Mouse (Mus musculus) cerebellum, adult 11-12 months (tissue): ENCODE data around the gene Epb41l2.

Experiments used
- DNase-seq: peaks from one replicate; pipeline ENCODE4 v3.0.0; 2022

Gene Epb41l2

GRCm38 (mm10) chr10:25400646-25401045, 41.0 kb downstream of the Epb41l2 start:
- no peak for DNase-seq

DNA sequence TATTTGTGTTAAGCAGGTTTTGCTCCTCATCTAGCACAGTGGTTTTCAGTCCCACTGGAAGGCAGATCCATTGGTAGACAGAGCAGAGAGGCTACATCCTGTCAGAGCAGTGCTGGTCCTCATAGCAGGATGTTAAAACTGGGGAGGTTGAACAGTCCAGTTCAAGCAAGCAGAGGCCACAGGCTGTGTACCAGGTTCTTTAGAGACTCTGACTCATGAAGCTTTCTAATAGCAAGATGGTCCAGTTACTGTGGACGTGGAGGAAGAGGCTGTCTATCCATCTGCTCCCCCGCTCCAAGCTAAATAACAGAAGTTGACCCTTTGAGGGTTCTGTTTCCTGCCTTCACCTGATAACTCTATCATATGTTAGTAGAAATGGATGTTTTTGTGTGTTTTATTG, 41.8 kb downstream of the Epb41l2 start:
- DNase-seq, result no peak

DNA sequence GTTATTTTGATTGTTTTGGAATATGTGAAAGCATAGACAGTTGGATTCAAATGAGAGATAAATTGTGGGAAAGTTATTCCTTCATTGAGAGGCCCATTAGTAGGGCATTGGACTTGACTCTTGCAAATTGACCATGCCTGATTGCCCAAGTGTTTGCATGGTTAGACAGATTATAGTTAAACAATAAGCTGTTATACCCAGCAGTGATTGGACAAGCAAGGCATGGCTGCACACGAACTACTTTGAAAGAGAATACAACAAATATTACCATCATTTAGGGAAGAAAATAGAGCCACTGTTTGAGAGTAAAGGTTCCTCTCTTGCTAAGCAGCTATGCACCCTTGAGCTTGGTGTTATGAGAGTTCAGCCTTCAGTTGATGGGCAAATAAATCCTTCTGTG, 43.3 kb downstream of the Epb41l2 start:
- no peak for DNase-seq

DNA sequence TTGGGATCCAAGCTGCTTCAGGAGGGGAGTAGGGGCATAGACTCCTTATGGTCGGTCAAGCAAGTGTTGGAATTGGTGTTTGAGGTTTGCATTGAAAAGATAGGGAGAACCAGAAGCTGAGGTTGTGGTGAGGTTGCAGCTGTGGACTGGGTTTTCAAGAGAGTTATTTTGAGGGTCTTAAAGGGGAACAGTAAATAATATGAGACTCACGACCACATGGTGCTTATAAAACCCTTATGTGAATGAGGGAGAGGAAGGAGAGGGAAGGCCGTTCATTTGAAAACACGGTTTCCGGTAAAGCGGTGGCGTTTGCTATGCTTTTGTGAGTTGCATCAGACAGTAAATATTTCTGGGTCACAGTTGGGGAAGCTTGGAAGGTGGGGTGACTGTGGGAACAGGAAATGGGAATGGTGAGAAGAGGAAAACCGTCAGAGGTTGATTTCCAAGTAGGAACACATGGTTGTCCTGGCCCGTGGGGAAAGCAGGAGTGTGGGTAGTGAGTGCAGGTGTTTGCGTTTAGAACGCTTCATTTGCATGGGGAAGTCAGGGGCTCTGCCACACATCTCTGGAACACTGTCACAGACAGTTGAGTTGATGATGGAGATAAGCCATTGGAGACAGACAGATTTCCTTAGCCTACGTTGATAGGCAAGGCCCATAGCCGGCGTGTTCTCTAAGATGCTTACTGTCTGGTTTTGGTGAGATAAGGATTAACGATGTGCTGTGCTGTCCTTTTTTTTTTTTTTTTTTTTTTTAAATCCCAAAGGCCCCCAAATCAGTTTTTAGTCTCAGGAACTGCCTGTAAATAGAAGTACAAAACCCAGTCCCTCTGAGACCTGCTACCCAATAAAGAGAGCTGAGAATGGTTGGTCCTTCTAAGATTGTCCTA, 44.5 kb downstream of the Epb41l2 start:
- DNase-seq, result no peak

DNA sequence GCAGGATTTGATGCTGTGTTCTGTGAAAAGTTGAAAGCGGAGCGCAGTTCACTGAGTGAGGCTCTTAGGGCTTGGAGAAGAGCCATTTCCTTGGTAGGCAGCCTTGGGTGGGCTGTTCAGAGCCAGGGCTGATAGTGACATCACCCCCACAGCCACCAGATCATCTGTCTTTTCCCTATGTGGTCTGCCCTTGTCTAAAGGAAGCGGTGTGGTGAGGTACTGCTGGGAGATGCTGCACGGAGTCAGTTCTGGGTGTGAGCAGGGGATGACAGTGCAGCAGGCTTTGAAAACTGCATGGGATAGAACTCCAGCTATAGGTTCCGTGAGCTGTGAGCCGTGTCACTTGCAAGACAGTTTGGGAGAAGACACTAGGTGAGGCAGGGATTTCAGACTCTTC, 45.1 kb downstream of the Epb41l2 start:
- DNase-seq, result no peak

GRCm38 (mm10) chr10:25405551-25405950, 46.0 kb downstream of the Epb41l2 start:
- no peak for DNase-seq

GRCm38 (mm10) chr10:25406695-25407094, 47.1 kb downstream of the Epb41l2 start:
- DNase-seq, result no peak

DNA sequence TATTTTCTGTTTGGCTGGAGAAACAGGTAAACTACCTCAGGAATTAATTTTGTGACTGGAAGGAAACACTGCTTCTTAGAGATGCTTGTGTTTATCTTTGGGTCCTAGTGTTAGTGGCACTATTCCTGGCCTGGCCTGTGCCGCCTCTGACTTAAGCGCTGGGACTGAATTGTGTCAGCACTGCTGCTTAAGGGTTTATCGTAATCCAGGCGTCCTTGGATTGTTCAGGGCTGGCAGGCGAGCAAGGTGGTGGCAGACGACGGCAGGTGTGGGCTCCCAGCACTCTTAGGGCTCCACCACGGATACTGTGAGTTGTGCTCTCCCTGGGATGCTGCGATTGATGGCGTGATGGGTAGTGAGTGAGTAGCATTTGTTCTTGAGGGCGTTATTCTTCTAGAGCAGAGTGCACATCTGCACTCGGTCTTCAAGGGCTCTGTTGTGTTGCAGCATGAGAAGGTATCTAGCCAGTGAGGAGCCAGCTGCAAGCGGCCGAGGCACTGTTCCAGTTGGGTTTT, 48.6 kb downstream of the Epb41l2 start:
- DNase-seq, result no peak

DNA sequence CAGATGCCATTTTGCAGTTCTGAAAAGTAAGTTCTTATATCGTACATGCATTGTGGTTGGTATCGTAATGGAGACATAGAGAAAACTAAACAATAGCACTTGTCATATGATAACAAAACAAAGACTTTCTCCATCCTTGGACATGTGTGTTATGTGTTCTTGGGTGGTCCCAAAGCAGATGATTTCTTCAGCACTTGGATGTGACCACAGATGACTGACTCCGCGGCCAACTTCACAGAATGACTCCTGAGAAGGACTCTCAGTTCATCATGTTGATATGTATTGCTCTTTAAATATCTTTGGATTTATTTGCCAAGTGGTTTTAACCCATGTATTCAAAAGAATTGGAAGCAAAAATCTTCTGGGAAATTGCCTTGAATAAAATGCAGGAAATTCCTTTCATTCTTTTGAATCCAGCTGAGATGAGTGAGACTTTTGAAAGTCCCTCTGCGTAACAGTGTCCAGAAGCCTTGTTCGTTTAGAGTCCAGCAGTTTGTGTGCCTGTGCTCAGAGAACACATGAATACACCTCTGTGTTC, 52.3 kb downstream of the Epb41l2 start:
- DNase-seq, result no peak

- DNase-seq, result no peak
Measured at GRCm38 (mm10) chr10:25415188-25415717, 55.7 kb downstream of the Epb41l2 start.

- no peak for DNase-seq
Measured at GRCm38 (mm10) chr10:25416696-25417095, 57.1 kb downstream of the Epb41l2 start.

DNA sequence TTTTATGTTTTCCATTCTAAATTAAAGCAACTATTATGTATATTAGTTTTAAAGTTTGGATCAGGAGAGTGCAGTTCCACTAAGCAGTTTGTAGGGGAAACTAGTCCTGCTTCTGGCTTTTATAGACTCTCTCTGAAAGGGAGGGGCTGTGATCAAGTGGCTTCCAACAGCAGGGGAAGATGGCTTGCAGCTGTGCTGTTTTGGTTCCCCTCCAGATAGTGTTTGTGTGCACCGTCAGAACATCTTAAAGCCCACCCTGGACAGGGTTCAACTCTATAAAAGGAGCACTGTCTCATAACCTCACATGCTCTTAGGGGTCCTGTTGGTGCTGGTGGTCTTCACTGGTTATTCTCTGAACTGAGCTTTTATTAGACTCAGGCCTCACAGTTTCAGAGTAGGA, 66.5 kb downstream of the Epb41l2 start:
- DNase-seq, result no peak

DNA sequence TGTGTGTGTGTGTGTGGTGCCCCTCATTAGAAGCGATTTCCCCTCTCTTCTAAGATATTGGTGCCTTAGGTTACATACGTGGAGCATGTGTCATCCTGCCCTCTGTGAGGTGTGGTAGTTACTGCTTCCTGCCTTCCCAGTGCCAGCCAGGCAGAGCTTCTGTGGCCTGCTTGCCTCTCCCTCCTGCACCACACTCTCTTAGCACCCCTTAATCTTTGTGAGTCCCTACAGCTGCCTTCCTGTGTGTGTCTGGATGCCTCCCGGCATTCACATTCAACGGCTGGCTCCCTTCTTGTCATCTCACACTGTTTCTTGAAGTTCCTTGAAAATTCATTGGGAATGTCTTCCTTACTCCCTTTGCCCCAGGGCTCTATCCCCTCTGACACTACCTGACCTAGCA, 67.2 kb downstream of the Epb41l2 start:
- DNase-seq, result no peak

DNA sequence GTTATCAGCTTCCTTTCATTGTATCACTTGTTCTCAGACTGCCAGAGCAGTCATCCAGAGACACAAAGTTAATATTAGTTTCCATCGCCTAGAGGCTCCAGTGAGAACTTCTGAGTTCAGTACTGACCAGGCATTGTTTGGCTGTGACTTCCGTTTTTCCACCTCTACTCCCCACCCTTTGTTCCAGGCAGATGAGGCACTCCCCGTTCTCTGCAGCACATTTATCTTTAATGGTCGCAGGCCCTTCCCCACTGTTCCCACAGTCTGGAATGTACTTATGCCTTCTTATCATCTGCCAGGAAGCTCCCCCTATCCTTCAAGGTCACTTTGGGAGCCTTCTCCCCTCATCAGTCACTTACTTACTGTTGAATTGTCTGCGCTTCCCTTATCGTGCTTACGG, 67.9 kb downstream of the Epb41l2 start:
- DNase-seq, result no peak

DNA sequence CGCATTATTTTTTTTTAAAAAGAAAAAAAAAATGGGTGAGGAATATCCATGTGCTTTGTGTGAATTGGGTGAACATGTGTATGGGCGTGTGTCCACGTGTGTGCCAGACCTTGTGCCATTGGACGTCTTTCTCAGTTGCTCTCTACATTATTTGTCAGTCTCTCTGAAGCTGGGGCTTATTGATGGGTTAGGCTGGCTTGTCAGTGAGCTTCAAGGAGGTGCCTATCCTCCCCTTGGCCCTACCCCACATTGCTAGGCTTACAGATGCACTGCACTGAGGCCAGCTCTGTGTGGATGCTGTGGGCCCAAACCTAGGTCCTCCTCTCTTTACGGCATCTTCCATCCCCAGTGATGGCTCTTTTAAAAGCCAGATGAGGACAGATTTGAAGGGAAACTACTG, 69.1 kb downstream of the Epb41l2 start:
- no peak for DNase-seq

- DNase-seq, result no peak
Measured at GRCm38 (mm10) chr10:25429346-25429745, 69.7 kb downstream of the Epb41l2 start.

DNA sequence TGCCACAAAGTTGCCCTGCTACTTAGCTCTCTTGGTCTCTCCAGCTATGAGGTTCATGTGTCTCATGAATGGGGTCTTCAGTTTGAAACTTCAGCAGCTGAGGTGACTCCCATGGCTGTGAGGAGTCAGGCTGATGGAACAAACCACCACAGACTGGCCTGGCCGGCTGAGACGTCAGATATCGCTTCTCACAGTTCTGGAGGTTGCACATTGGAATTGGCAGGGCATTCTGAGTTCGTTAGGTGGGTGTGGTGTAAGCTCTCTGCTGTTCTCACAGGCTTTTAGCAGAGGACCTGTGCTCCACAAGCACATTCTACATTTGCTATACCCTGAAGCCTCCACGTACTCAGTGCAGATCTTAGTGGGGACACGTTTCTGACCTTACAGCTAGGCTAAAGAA, 71.3 kb downstream of the Epb41l2 start:
- no peak for DNase-seq

- DNase-seq, result no peak
Measured at GRCm38 (mm10) chr10:25432351-25432750, 72.8 kb downstream of the Epb41l2 start.

GRCm38 (mm10) chr10:25432938-25433337, 73.3 kb downstream of the Epb41l2 start:
- DNase-seq, result no peak

GRCm38 (mm10) chr10:25433524-25433923, 73.9 kb downstream of the Epb41l2 start:
- DNase-seq, result no peak

GRCm38 (mm10) chr10:25434358-25435044, 74.9 kb downstream of the Epb41l2 start:
- no peak for DNase-seq

- no peak for DNase-seq
Measured at GRCm38 (mm10) chr10:25436703-25437401, 77.3 kb downstream of the Epb41l2 start.
